Mouse (Mus musculus): Measurements from ENCODE around the gene 5730409E04Rik. TPM values are rescaled to one million over a fixed set of nuclear protein-coding genes. Genes with fewer than 3 reads are reported as not detected.

The 5730409E04Rik gene
- polyA plus RNA-seq, 1 experiment: 0.07 TPM

DNA sequence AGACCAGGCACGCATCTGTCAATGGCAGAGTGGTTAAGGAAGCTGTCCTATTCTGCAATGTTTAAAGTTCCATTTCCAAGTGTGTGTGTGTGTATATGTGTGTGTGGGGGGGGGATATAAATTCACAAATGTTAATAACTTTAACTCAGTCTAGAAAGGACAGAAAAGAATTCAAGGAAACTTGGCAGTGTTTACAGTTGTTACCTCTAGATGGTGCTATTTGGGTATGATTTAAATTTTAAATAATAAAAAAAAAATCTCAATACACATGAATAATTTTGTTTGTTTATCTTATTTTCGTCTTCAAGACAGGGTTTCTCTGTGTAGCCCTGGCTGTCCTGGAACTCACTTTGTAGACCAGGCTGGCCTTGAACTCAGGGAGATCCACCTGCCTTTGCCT is 22.3 kb downstream of the 5730409E04Rik start:
- TF ChIP-seq GATA1 (IDR thresholded peaks at IDR 0.05; ENCODE audit: borderline replicate concordance, low read length) (no peak), FLI1 (IDR thresholded peaks at IDR 0.05; ENCODE audit: low read length) (no peak)
- Histone ChIP-seq H3K4me1 (peaks cover 38% of the 10 kb centered on the region), H3K9me3 (no peaks in the 10 kb centered on the region), H3K36me3 (replicated peaks; ENCODE audit: low read length) (no peaks in the 10 kb centered on the region), H3K27me3 (replicated peaks) (peaks cover 20% of the 10 kb centered on the region), H3K4me3 (replicated peaks) (no peak overlapping the region)

DNA sequence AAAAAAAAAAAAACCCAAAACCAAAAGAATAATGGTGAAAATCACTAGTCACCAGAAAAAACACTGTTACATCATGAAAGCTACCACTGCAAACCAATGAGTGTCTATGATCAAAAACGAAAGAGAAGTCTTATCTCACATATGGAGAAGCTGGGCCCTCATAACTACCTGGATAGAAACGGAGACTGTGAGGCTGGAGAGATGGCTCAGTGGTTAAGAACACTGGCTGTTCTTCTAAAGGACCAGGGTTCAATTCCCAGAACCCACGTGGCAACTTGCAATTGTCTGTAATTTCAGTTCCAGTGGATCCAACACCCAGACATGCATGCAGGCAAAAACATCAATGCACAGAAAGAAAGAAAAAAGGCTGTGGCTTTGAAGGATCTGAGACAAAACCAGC is 23.1 kb downstream of the 5730409E04Rik start:
- Histone ChIP-seq H3K27me3 (replicated peaks) (peaks cover 26% of the 10 kb centered on the region), H3K36me3 (replicated peaks; ENCODE audit: low read length) (no peaks in the 10 kb centered on the region), H3K4me3 (replicated peaks) (no peak overlapping the region), H3K4me1 (peaks cover 31% of the 10 kb centered on the region), H3K9me3 (no peaks in the 10 kb centered on the region)
- TF ChIP-seq GATA1 (IDR thresholded peaks at IDR 0.05; ENCODE audit: borderline replicate concordance, low read length): no peak
- TF ChIP-seq FLI1 (IDR thresholded peaks at IDR 0.05; ENCODE audit: low read length): no peak

DNA sequence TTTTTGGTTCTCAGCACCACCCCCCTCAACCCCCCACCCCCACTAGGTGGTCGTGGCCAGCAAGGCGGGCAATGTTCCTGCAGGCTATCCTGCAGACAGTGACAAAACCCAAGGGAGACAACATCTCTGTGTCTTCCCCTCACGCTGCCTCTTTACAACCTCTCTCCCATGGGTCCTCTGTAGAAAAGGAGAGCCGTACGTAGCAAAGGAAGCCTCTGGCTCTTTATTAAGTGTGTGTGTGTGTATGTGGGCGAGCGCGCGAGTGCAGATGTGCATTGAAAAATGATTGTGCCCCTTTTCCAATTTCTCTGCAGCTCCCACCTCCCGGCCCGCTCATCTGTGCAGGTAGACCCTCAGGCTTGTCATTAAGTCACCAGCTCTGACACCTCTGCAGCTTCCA is 26.7 kb downstream of the 5730409E04Rik start:
- peaks cover 5% of the 10 kb centered on the region for H3K4me1 ChIP-seq
- no peaks in the 10 kb centered on the region for H3K9me3 ChIP-seq
- peaks cover 39% of the 10 kb centered on the region for H3K27me3 ChIP-seq (replicated peaks)
- no peaks in the 10 kb centered on the region for H3K36me3 ChIP-seq (replicated peaks; ENCODE audit: low read length)
- TF ChIP-seq FLI1 (IDR thresholded peaks at IDR 0.05; ENCODE audit: low read length) (no peak), GATA1 (IDR thresholded peaks at IDR 0.05; ENCODE audit: borderline replicate concordance, low read length) (no peak)
- no peak overlapping the region for H3K4me3 ChIP-seq (replicated peaks)

DNA sequence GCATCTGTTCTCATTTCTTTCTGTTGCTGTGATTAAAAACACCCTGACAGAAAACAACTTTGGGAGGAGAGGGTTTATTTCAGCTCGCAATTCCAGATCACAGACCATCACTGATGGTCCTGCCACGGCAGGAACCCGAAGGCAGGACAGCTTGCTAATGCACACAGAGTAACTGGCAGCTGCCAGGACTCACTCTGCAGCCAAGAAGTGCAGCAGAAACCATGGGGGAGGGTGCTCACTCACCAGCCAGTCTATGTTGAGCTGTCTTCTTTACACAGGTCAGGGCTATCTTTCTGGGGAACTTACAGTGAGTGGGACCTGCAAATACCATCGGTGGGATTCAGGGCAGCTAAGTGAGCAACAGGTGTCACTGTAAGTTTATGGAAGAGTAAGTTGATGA is 27.8 kb downstream of the 5730409E04Rik start:
- Histone ChIP-seq H3K9me3 (no peaks in the 10 kb centered on the region), H3K4me1 (peaks cover 5% of the 10 kb centered on the region), H3K4me3 (replicated peaks) (no peak overlapping the region), H3K27me3 (replicated peaks) (peaks cover 47% of the 10 kb centered on the region), H3K36me3 (replicated peaks; ENCODE audit: low read length) (no peaks in the 10 kb centered on the region)
- TF ChIP-seq GATA1 (IDR thresholded peaks at IDR 0.05; ENCODE audit: borderline replicate concordance, low read length) (no peak), FLI1 (IDR thresholded peaks at IDR 0.05; ENCODE audit: low read length) (no peak)

DNA sequence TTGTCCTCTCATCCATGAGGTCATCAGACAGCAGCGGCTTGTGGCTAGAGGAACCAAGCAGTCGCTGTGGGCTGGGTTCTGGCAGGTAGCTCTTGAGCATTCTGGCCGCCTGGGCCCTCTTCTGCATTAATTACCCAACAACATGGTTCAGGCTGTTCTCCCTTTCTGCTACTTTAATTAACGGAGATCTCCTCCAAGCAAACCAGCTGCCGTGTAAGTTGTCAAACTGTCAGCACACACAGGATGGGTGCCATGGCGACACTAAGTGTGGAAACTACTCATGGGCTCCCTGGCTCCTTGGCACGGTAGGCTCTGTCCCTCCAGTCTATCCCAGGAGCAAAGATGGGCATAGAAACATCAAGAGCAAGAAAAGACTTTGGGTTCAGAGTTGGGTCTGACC is 29.7 kb downstream of the 5730409E04Rik start:
- H3K4me3 ChIP-seq (replicated peaks): no peak overlapping the region
- peaks cover 5% of the 10 kb centered on the region; the same call in 1 of the 2 replicates for H3K4me1 ChIP-seq
- TF ChIP-seq FLI1 (IDR thresholded peaks at IDR 0.05; ENCODE audit: low read length) (no peak), GATA1 (IDR thresholded peaks at IDR 0.05; ENCODE audit: borderline replicate concordance, low read length) (no peak)
- H3K36me3 ChIP-seq (replicated peaks; ENCODE audit: low read length): no peaks in the 10 kb centered on the region
- H3K9me3 ChIP-seq: no peaks in the 10 kb centered on the region
- H3K27me3 ChIP-seq (replicated peaks): peaks cover 51% of the 10 kb centered on the region

DNA sequence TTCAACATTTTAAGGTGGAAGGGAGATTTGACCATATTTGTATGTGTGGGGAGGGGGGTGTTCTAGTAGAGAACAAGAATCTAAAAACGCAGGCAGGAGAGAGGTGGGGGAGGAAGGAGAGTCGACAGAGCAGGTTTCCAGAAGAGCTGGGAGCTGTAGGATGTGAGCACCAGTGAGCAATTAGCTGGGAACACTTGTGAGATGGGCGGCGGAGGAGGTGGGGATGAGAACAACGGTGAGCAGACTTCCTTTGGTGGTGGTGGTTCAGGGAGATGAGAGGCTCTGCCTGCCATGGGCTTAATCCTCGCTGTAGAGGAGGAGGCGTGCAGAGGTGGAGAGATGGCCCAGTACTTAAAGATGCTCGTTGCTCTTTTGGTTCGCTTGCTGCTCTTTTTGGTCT is 32.3 kb downstream of the 5730409E04Rik start:
- Histone ChIP-seq H3K9me3 (no peaks in the 10 kb centered on the region), H3K4me1 (no peaks in the 10 kb centered on the region; the same call in 1 of the 2 replicates), H3K36me3 (replicated peaks; ENCODE audit: low read length) (no peaks in the 10 kb centered on the region), H3K4me3 (replicated peaks) (no peak overlapping the region), H3K27me3 (replicated peaks) (peaks cover 37% of the 10 kb centered on the region)
- TF ChIP-seq FLI1 (IDR thresholded peaks at IDR 0.05; ENCODE audit: low read length) (no peak), GATA1 (IDR thresholded peaks at IDR 0.05; ENCODE audit: borderline replicate concordance, low read length) (no peak)

DNA sequence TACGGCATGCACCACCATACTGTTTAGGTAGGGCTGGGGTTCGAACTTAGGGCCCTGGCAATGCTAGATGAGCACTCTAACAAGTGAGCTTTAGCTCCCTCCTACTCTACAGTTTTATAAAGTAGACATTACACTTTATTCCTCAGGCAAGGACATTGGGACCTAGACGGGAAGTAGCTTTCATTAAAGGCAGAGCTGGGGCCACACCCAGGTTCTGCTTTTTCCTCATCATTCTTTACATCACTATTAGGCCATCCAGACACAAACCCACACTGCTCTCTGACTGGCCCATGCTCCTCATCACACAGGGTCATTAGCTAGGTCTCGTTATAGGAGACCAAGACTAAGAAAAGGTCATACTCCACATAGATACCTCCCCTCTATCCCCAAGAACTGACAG is 34.2 kb downstream of the 5730409E04Rik start:
- Histone ChIP-seq H3K4me3 (replicated peaks) (no peak overlapping the region), H3K27me3 (replicated peaks) (peaks cover 31% of the 10 kb centered on the region), H3K4me1 (no peaks in the 10 kb centered on the region), H3K9me3 (no peaks in the 10 kb centered on the region), H3K36me3 (replicated peaks; ENCODE audit: low read length) (no peaks in the 10 kb centered on the region)
- TF ChIP-seq FLI1 (IDR thresholded peaks at IDR 0.05; ENCODE audit: low read length) (no peak), GATA1 (IDR thresholded peaks at IDR 0.05; ENCODE audit: borderline replicate concordance, low read length) (no peak)

DNA sequence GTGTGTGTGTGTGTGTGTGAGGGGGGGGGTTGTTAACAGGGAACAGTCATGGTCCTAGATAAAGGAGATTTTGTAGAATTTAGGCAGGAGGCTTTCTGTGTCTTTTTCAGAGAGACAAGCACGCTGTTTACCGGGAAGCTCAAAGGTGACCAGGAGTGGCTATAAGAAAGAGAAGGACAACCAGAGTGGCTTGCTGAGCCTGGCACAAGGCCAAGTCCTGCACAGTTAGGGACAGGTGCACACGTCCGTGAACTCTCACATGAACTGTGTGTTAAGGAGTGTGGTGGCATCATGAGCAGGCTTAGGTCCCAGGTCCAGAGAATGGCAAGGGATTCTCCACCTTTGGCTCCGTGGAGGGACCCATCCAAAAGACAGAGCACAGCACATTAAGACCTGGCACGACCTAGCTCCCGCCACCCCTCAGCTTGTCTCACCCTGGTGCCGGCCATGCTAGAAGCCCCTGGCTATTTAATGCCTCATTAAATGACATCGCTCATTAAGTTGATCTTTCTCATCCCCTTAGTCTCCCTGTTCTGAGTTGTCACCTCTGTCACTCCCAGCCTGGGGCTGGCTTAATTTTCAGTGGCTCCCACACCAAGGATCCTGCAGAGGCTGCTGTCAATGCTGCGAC is 34.8 kb downstream of the 5730409E04Rik start:
- H3K36me3 ChIP-seq (replicated peaks; ENCODE audit: low read length): no peaks in the 10 kb centered on the region
- no peaks in the 10 kb centered on the region for H3K4me1 ChIP-seq
- H3K4me3 ChIP-seq (replicated peaks): no peak overlapping the region
- peaks cover 27% of the 10 kb centered on the region for H3K27me3 ChIP-seq (replicated peaks)
- no peak for TF ChIP-seq GATA1 (IDR thresholded peaks at IDR 0.05; ENCODE audit: borderline replicate concordance, low read length)
- TF ChIP-seq FLI1 (IDR thresholded peaks at IDR 0.05; ENCODE audit: low read length): no peak
- H3K9me3 ChIP-seq: no peaks in the 10 kb centered on the region

DNA sequence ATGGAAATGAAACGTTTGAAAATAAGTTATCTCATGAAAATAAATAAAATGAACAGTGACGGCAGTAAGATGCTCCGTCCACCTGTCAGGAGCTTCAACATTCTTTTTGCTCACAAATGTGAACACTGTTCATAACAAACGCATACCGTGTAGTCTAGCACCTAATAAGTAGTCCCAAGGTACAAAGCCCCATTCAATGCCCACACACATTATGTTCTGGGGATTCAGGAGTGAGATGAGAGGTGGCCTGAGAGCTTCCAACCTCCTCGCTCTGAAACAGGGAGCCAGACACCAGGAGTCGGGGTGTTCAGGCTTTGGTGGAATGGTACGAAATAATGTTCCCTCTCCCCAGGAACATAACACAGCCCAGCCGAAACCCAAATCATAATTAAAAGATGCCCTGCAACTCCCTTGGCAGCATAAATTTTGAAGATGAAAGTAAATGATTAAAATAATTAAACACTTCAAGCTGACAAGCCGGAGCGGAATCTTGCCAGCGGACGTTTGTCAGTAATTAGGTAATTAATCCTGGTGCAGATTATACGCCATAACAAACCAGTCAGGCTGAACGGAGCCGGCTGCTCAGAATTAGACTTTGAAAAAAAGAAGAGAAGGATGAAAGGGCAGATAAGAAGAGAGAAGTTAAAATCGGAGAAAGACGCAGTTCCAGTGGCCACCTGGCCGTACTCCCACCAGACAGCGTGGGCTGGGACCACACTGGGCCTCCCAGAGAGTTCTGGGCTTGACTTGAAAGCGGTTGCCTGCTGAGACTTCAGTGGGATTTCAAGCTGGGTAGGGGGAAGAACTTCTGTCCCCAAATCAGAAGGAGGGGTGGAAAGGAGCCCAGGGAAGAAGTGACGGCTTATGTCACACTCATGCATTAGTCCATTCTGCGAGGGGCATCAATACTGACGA is 38.6 kb downstream of the 5730409E04Rik start:
- TF ChIP-seq FLI1 (IDR thresholded peaks at IDR 0.05; ENCODE audit: low read length): no peak
- TF ChIP-seq GATA1 (IDR thresholded peaks at IDR 0.05; ENCODE audit: borderline replicate concordance, low read length): no peak
- no peaks in the 10 kb centered on the region for H3K9me3 ChIP-seq
- H3K4me1 ChIP-seq: no peaks in the 10 kb centered on the region
- no peaks in the 10 kb centered on the region for H3K36me3 ChIP-seq (replicated peaks; ENCODE audit: low read length)
- no peak overlapping the region for H3K4me3 ChIP-seq (replicated peaks)
- H3K27me3 ChIP-seq (replicated peaks): peaks cover 22% of the 10 kb centered on the region

DNA sequence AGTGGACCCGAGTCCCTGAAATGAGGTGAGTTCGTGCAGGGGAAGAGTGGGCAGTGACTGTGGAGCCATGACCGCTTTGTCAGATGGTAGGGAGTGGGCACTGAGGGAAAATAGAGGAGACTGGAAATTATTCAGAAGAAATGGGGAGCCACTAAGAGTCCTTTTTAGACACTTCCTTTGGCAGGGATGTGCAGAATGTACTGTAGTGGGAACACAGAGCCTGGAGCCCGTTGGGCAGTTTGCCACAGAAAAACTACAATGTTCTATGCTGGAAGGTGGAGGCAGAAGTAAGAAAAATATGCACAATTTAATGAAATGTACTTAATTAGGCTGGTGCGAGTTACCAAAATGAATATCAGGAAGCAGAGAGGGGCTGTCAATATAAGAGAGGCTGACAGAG is 43.5 kb downstream of the 5730409E04Rik start:
- Histone ChIP-seq H3K36me3 (replicated peaks; ENCODE audit: low read length) (no peaks in the 10 kb centered on the region), H3K27me3 (replicated peaks) (peaks cover 36% of the 10 kb centered on the region), H3K4me1 (no peaks in the 10 kb centered on the region), H3K9me3 (no peaks in the 10 kb centered on the region), H3K4me3 (replicated peaks) (no peak overlapping the region)
- no peak for TF ChIP-seq GATA1 (IDR thresholded peaks at IDR 0.05; ENCODE audit: borderline replicate concordance, low read length)
- no peak for TF ChIP-seq FLI1 (IDR thresholded peaks at IDR 0.05; ENCODE audit: low read length)

All from megakaryocyte, embryonic 14.5 days (primary cell).